Mouse (Mus musculus) forebrain, embryonic 15.5 days (tissue): ENCODE measurements around the gene 4930556J24Rik. TPM values are rescaled to one million over a fixed set of nuclear protein-coding genes. Genes with fewer than 3 reads are reported as not detected.
"Not testable (repeated sequence)": the region's sequence is repeated elsewhere in the genome, so short reads cannot be mapped to it uniquely, and the experiment has no call there.

Source experiments
- ATAC-seq: fragments of 200-750 bp; cut with Nextera tagmentation; replicated peaks from 2 replicates; pipeline ENCODE4 v1.8.0; 2017; ENCODE audit warnings: mild to moderate bottlenecking, moderate TSS enrichment, moderate library complexity
- H3K27ac ChIP-seq: fragments of 300-500 bp; sonication (generic); replicated peaks from 2 replicates; pipeline ENCODE4 v1.5.1; 2015; ENCODE audit warnings: mild to moderate bottlenecking, inconsistent platforms
- H3K27me3 ChIP-seq: fragments of 300-500 bp; sonication (generic); 2 replicates; pipeline ENCODE4 v1.6.1; 2015; ENCODE audit warnings: inconsistent platforms
- H3K36me3 ChIP-seq: fragments of 300-500 bp; sonication (generic); 2 replicates; pipeline ENCODE4 v1.6.1; 2015; ENCODE audit warnings: mild to moderate bottlenecking, inconsistent platforms
- H3K4me1 ChIP-seq: fragments of 300-500 bp; sonication (generic); 2 replicates; pipeline ENCODE4 v1.6.1; 2015; ENCODE audit warnings: inconsistent platforms
- H3K4me2 ChIP-seq: fragments of 300-500 bp; sonication (generic); replicated peaks from 2 replicates; pipeline ENCODE4 v1.6.1; 2015; ENCODE audit warnings: mild to moderate bottlenecking, inconsistent platforms
- H3K4me3 ChIP-seq: fragments of 300-500 bp; sonication (generic); 2 replicates; pipeline ENCODE4 v1.5.1; 2015; ENCODE audit warnings: mild to moderate bottlenecking, inconsistent platforms
- H3K9ac ChIP-seq: fragments of 300-500 bp; sonication (generic); replicated peaks from 2 replicates; pipeline ENCODE4 v1.6.1; 2015; ENCODE audit warnings: mild to moderate bottlenecking, inconsistent platforms
- H3K9me3 ChIP-seq: fragments of 300-500 bp; sonication (generic); 2 replicates; pipeline ENCODE4 v1.6.1; 2016; ENCODE audit warnings: inconsistent platforms
- WGBS: fragments of 180-500 bp; shearing (Covaris S2); methylation state at CpG from one replicate; pipeline ENCODE4 v1.1.7; 2015; ENCODE audit warnings: mixed read lengths; 5-methylcytosine and 5-hydroxymethylcytosine counted together
- polyA plus RNA-seq: library from polyadenylated mRNA; unstranded; fragments of >200 nt; fragmentation: Nextera tagmentation; extraction: Ambion mirVana; gene quantifications from 2 replicates; pipeline ENCODE4 v1.2.1, GENCODE M21; 2015

Gene 4930556J24Rik
- polyA plus RNA-seq, 1 experiment from 2014 or later: not detected

- Histone ChIP-seq H3K4me3 (no peak overlapping the region), H3K27me3 (no peaks in the 10 kb centered on the region), H3K27ac (no peak overlapping the region), H3K4me1 (peaks cover 9% of the 10 kb centered on the region), H3K4me2 (no peak overlapping the region), H3K36me3 (peaks cover 60% of the 10 kb centered on the region), H3K9me3 (no peaks in the 10 kb centered on the region), H3K9ac (no peak overlapping the region)
- no peak for ATAC-seq
- WGBS: 94% methylated on average over 3 of the region's 3 CpGs
These were observed 6.7 kb downstream of the 4930556J24Rik start for GRCm38 (mm10) chr11:3969837-3970236.

- 16% methylated on average over 11 of the region's 11 CpGs for WGBS
- no peaks in the 10 kb centered on the region for H3K27me3 ChIP-seq
- ATAC-seq: no peak
- peak overlapping the region; percentile 89 for H3K4me3 ChIP-seq
- peak overlapping the region; percentile 72 for H3K9ac ChIP-seq
- H3K9me3 ChIP-seq: no peaks in the 10 kb centered on the region
- no peak overlapping the region for H3K27ac ChIP-seq
- peaks cover 12% of the 10 kb centered on the region for H3K36me3 ChIP-seq
- H3K4me1 ChIP-seq: peaks cover 16% of the 10 kb centered on the region
- peak overlapping the region; percentile 72 for H3K4me2 ChIP-seq
These were observed 12.0 kb downstream of the 4930556J24Rik start for GRCm38 (mm10) chr11:3964416-3965172.

- H3K4me1 ChIP-seq: peaks cover 16% of the 10 kb centered on the region
- H3K36me3 ChIP-seq: peaks cover 5% of the 10 kb centered on the region
- peak within 1 kb of the TSS; percentile 89 for H3K4me3 ChIP-seq
- peak within 1 kb of the TSS; percentile 72 for H3K4me2 ChIP-seq
- peak within 1 kb of the TSS; percentile 72 for H3K9ac ChIP-seq
- H3K9me3 ChIP-seq: no peaks in the 10 kb centered on the region
- ATAC-seq: peak; percentile 94
- under 1% methylated on average over 31 of the region's 31 CpGs for WGBS
- peak within 1 kb of the TSS; percentile 50; the same call in 1 of the 2 replicates for H3K27ac ChIP-seq
- H3K27me3 ChIP-seq: no peaks in the 10 kb centered on the region
These were observed 12.8 kb downstream of the 4930556J24Rik start, which contains the start of gene Pes1 for GRCm38 (mm10) chr11:3963610-3964415. Gene Pes1, plus strand, starts transcription at chr11:3963975.

GRCm38 (mm10) chr11:3963155-3963554 lies 13.4 kb downstream of the 4930556J24Rik start:
- peak overlapping the region; percentile 89 for H3K4me3 ChIP-seq
- ATAC-seq: peak; percentile 35
- peak overlapping the region; percentile 50; the same call in 1 of the 2 replicates for H3K27ac ChIP-seq
- peak overlapping the region; percentile 72 for H3K4me2 ChIP-seq
- peaks cover 16% of the 10 kb centered on the region for H3K4me1 ChIP-seq
- 87% methylated on average over 10 of the region's 10 CpGs for WGBS
- no peak overlapping the region for H3K9ac ChIP-seq
- peaks cover under 1% of the 10 kb centered on the region for H3K36me3 ChIP-seq
- H3K9me3 ChIP-seq: no peaks in the 10 kb centered on the region
- no peaks in the 10 kb centered on the region for H3K27me3 ChIP-seq

- 74% methylated on average over 3 of the region's 3 CpGs for WGBS
These were observed 14.8 kb downstream of the 4930556J24Rik start for GRCm38 (mm10) chr11:3961761-3962160.

GRCm38 (mm10) chr11:3960901-3961300 lies 15.7 kb downstream of the 4930556J24Rik start:
- Histone ChIP-seq H3K4me1 (peaks cover 16% of the 10 kb centered on the region), H3K9me3 (no peaks in the 10 kb centered on the region), H3K4me3 (no peak overlapping the region), H3K27ac (no peak overlapping the region), H3K9ac (no peak overlapping the region), H3K4me2 (no peak overlapping the region), H3K36me3 (no peaks in the 10 kb centered on the region), H3K27me3 (no peaks in the 10 kb centered on the region)
- ATAC-seq: no peak
- WGBS: 38% methylated on average over 2 of the region's 2 CpGs

More at GRCm38 (mm10) chr11:3961761-3962160, 14.8 kb downstream of the 4930556J24Rik start:
- H3K4me1 ChIP-seq: peaks cover 16% of the 10 kb centered on the region
- no peak overlapping the region for H3K4me3 ChIP-seq
- H3K9ac ChIP-seq: no peak overlapping the region
- no peak for ATAC-seq
- H3K4me2 ChIP-seq: no peak overlapping the region
- no peaks in the 10 kb centered on the region for H3K27me3 ChIP-seq
- H3K36me3 ChIP-seq: no peaks in the 10 kb centered on the region
- no peak overlapping the region for H3K27ac ChIP-seq
- no peaks in the 10 kb centered on the region for H3K9me3 ChIP-seq

- not testable (repeated sequence) for H3K36me3 ChIP-seq, H3K9ac ChIP-seq, H3K27me3 ChIP-seq, H3K27ac ChIP-seq, H3K4me3 ChIP-seq, H3K9me3 ChIP-seq, H3K4me2 ChIP-seq, H3K4me1 ChIP-seq, ATAC-seq
- 69% methylated on average over 4 of the region's 4 CpGs for WGBS
These were observed 21.2 kb downstream of the 4930556J24Rik start for GRCm38 (mm10) chr11:3955371-3955770.

- H3K36me3 ChIP-seq, H3K9ac ChIP-seq, H3K4me3 ChIP-seq, H3K9me3 ChIP-seq, H3K4me1 ChIP-seq, H3K27me3 ChIP-seq, H3K4me2 ChIP-seq, H3K27ac ChIP-seq, ATAC-seq: not testable (repeated sequence)
- WGBS: 72% methylated on average over 5 of the region's 5 CpGs
These were observed 21.7 kb downstream of the 4930556J24Rik start for GRCm38 (mm10) chr11:3954876-3955275.

GRCm38 (mm10) chr11:3946386-3946785 lies 30.2 kb downstream of the 4930556J24Rik start:
- H3K27me3 ChIP-seq: no peaks in the 10 kb centered on the region
- no peak overlapping the region for H3K9ac ChIP-seq
- no peaks in the 10 kb centered on the region for H3K36me3 ChIP-seq
- WGBS: 2% methylated on average over 1 of the region's 1 CpGs
- H3K9me3 ChIP-seq: no peaks in the 10 kb centered on the region
- no peak for ATAC-seq
- no peak overlapping the region for H3K4me2 ChIP-seq
- no peaks in the 10 kb centered on the region for H3K4me1 ChIP-seq
- H3K27ac ChIP-seq: no peak overlapping the region
- H3K4me3 ChIP-seq: no peak overlapping the region

- 88% methylated on average over 7 of the region's 7 CpGs for WGBS
- no peaks in the 10 kb centered on the region for H3K4me1 ChIP-seq
- H3K9ac ChIP-seq: no peak overlapping the region
- no peak overlapping the region for H3K4me3 ChIP-seq
- H3K27me3 ChIP-seq: no peaks in the 10 kb centered on the region
- H3K27ac ChIP-seq: no peak overlapping the region
- no peak for ATAC-seq
- no peak overlapping the region for H3K4me2 ChIP-seq
- no peaks in the 10 kb centered on the region for H3K9me3 ChIP-seq
- no peaks in the 10 kb centered on the region for H3K36me3 ChIP-seq
These were observed 35.2 kb downstream of the 4930556J24Rik start for GRCm38 (mm10) chr11:3941371-3941770.

- WGBS: 81% methylated on average over 13 of the region's 13 CpGs
- ATAC-seq: no peak
These were observed 39.2 kb downstream of the 4930556J24Rik start for GRCm38 (mm10) chr11:3937321-3937874.

GRCm38 (mm10) chr11:3936318-3936717 lies 40.3 kb downstream of the 4930556J24Rik start:
- Histone ChIP-seq H3K27ac (0 out of 2 replicates have a peak overlapping the region, but pooled peaks have one; percentile 17), H3K4me3 (no peak overlapping the region), H3K4me1 (peaks cover 16% of the 10 kb centered on the region), H3K9ac (no peak overlapping the region), H3K27me3 (no peaks in the 10 kb centered on the region), H3K36me3 (no peaks in the 10 kb centered on the region), H3K9me3 (no peaks in the 10 kb centered on the region), H3K4me2 (no peak overlapping the region)
- peak; percentile 47 for ATAC-seq
- 69% methylated on average over 3 of the region's 3 CpGs for WGBS

More at GRCm38 (mm10) chr11:3937321-3937874, 39.2 kb downstream of the 4930556J24Rik start:
- no peak overlapping the region for H3K4me2 ChIP-seq
- H3K27ac ChIP-seq: no peak overlapping the region
- no peak overlapping the region for H3K4me3 ChIP-seq
- H3K27me3 ChIP-seq: no peaks in the 10 kb centered on the region
- H3K36me3 ChIP-seq: no peaks in the 10 kb centered on the region
- peaks cover 7% of the 10 kb centered on the region; the same call in 1 of the 2 replicates for H3K4me1 ChIP-seq
- no peaks in the 10 kb centered on the region for H3K9me3 ChIP-seq
- H3K9ac ChIP-seq: no peak overlapping the region
